Mouse (Mus musculus) lung, postnatal 0 days (tissue): ENCODE measurements at regions not wholly inside any gene's neighbourhood (a gene's known extent, or its start where the extent isn't known, plus 50 kb on each side); places are given as distances from the start of the nearest gene placed in this dataset.
A peak's percentile ranks its signal among the peaks of the same experiment; 100 is the strongest.

Experiments used
- ATAC-seq: fragments of 200-750 bp; cut with Nextera tagmentation; 2 replicates; pipeline ENCODE4 v1.8.0; 2017; ENCODE audit warnings: moderate library complexity
- DNase-seq: peaks from one replicate; pipeline ENCODE4 v3.0.0-alpha.2; 2016; ENCODE audit warnings: low spot score
- H3K27ac ChIP-seq: fragments of 300-500 bp; sonication (generic); 2 replicates; pipeline ENCODE4 v1.5.1; 2014; ENCODE audit warnings: antibody characterized with exemption, mild to moderate bottlenecking, low read length, mixed read lengths
- H3K27me3 ChIP-seq: fragments of 300-500 bp; sonication (generic); replicated peaks from 2 replicates; pipeline ENCODE4 v1.6.1; 2014; ENCODE audit warnings: low read length, mixed read lengths; ENCODE audit not compliant: insufficient read depth
- H3K36me3 ChIP-seq: fragments of 300-500 bp; sonication (generic); 2 replicates; pipeline ENCODE4 v1.6.1; 2014; ENCODE audit warnings: low read length, mixed read lengths; ENCODE audit not compliant: insufficient read depth
- H3K4me1 ChIP-seq: fragments of 300-500 bp; sonication (generic); 2 replicates; pipeline ENCODE4 v1.6.1; 2014; ENCODE audit warnings: antibody characterized with exemption, low read depth, low read length, mixed read lengths; ENCODE audit not compliant: insufficient read depth
- H3K4me2 ChIP-seq: fragments of 300-500 bp; sonication (generic); replicated peaks from 2 replicates; pipeline ENCODE4 v1.6.1; 2014; ENCODE audit warnings: low read depth, mild to moderate bottlenecking, low read length, moderate library complexity, mixed read lengths
- H3K4me3 ChIP-seq: fragments of 300-500 bp; sonication (generic); 2 replicates; pipeline ENCODE4 v1.5.1; 2014; ENCODE audit warnings: low read depth, low read length
- H3K9ac ChIP-seq: fragments of 300-500 bp; sonication (generic); replicated peaks from 2 replicates; pipeline ENCODE4 v1.6.1; 2014; ENCODE audit warnings: low read depth, mild to moderate bottlenecking
- H3K9me3 ChIP-seq: fragments of 300-500 bp; sonication (generic); 2 replicates; pipeline ENCODE4 v1.6.1; 2016; ENCODE audit warnings: low read length, mixed read lengths
- CTCF ChIP-seq: IDR thresholded peaks from 2 replicates; pipeline ENCODE4 v1.5.1; 2016; ENCODE audit warnings: antibody characterized with exemption, mild to moderate bottlenecking
- EP300 ChIP-seq: IDR thresholded peaks from 2 replicates; pipeline ENCODE4 v1.6.1; 2016; ENCODE audit warnings: antibody characterized with exemption, mild to moderate bottlenecking, control low read depth
- WGBS: fragments of 180-500 bp; shearing (Covaris S2); extraction: QIAGEN DNeasy Blood & Tissue Kit; methylation state at CpG from one replicate; pipeline ENCODE4 v1.1.7; 2014; 5-methylcytosine and 5-hydroxymethylcytosine counted together

DNA sequence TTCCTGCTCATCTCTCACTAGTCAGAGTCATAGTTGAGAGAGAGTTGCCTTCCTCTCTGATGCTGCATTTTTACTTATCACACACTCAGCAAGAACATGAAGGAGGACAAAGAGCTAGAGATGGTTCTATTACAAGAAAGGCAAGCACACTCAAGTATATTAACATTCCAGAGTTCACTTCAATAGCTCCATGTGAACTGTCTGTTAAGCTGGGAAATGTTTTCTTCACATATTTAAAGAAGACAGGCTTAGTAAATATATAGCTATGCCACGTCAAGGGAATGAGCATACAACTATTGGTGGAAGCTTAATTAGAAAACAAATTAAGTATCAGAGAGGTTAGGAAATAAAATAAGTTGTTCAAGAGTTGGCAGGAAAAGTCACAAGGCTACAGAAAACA lies 559.9 kb upstream of the Fam174a start:
- H3K9ac ChIP-seq: no peak overlapping the region
- TF ChIP-seq CTCF: no peak
- TF ChIP-seq EP300: no peak
- H3K4me2 ChIP-seq: no peak overlapping the region
- H3K36me3 ChIP-seq: no peaks in the 10 kb centered on the region
- no peak overlapping the region for H3K4me3 ChIP-seq
- H3K4me1 ChIP-seq: no peaks in the 10 kb centered on the region
- DNase-seq (peak; percentile 50), ATAC-seq (0 out of 2 replicates have a peak, but pooled peaks have one; percentile 46)
- no peaks in the 10 kb centered on the region for H3K9me3 ChIP-seq
- WGBS: 26% methylated on average over 1 of the region's 1 CpGs
- no peak overlapping the region for H3K27ac ChIP-seq
- no peaks in the 10 kb centered on the region for H3K27me3 ChIP-seq

DNA sequence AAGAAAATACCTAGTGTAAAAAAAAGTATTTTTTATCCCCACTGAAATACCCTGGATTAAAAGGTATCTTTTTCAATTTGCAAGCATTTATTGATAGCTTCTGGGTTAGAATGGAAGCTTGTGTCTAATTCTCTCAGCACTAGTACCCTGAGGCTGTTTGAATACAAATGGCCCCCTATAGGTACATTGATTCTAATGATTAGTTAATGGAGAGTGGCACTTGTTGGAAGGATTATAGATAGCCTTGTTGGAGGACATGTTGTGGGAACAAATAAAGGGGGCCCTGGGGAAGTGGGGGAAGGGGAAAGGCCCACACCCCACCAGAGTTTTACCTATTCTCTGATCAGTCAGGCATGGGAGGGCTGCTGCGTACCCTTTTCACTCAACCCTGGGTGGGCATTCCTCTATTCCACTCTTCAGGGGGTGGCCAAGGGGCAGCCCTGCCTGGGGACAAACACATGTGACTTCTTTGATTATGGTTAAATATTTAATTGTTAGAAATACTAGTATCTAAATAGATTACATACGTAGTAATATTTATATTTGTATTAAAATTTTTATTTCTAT lies 524.3 kb upstream of the Fam174a start:
- H3K4me1 ChIP-seq: no peaks in the 10 kb centered on the region
- TF ChIP-seq CTCF: no peak
- TF ChIP-seq EP300: no peak
- H3K27ac ChIP-seq: no peak overlapping the region
- WGBS: 93% methylated on average over 2 of the region's 2 CpGs
- H3K9ac ChIP-seq: no peak overlapping the region
- no peaks in the 10 kb centered on the region for H3K27me3 ChIP-seq
- ATAC-seq: no peak
- H3K4me3 ChIP-seq: no peak overlapping the region
- DNase-seq: no peak
- no peaks in the 10 kb centered on the region for H3K9me3 ChIP-seq
- H3K36me3 ChIP-seq: no peaks in the 10 kb centered on the region
- H3K4me2 ChIP-seq: no peak overlapping the region

DNA sequence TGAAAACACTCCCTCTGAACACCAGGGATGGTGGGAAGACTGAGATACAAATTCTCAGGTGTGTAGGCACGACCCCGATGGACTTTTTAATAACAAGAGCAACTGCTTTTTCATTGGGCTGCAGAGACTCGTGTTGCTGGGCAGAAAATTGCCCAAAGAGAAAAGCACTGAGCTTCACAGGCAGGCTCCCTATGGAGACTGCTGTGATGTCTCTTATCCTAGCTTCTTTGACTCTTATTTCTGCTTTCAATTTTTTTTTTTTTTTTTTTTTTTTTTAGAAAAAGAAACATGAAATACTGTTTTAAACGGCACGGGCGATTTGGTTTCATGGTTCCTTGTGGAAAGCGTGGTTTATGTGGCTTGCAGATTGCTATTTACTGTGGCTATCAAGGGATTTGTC lies 522.8 kb upstream of the Fam174a start:
- Histone ChIP-seq H3K9me3 (no peaks in the 10 kb centered on the region), H3K4me3 (no peak overlapping the region), H3K27ac (no peak overlapping the region), H3K9ac (no peak overlapping the region), H3K27me3 (no peaks in the 10 kb centered on the region), H3K4me2 (no peak overlapping the region), H3K36me3 (no peaks in the 10 kb centered on the region), H3K4me1 (no peaks in the 10 kb centered on the region)
- ATAC-seq: no peak
- no peak for DNase-seq
- 67% methylated on average over 7 of the region's 7 CpGs for WGBS
- TF ChIP-seq EP300: no peak

DNA sequence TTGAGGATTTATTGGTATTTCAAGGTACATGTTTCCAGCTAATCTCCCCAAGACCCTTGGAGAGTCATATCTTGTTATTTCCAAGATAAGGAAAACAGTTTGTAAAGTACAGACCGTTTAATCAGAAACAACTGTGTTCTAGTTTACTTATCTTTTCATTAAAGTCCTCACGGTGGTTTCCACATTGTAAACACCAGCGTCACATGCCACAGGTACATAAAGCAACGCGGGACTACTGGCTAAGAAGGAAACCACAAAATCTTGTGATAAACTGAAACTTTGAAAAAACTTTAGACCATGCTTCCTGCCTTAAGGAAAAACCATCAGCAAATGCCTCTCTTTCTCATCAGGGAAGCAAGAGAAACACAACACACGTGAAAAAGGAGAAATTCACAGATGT lies 522.4 kb upstream of the Fam174a start:
- DNase-seq (no peak), ATAC-seq (no peak)
- no peaks in the 10 kb centered on the region for H3K4me1 ChIP-seq
- H3K9ac ChIP-seq: no peak overlapping the region
- H3K4me2 ChIP-seq: no peak overlapping the region
- TF ChIP-seq CTCF (no peak), EP300 (no peak)
- H3K36me3 ChIP-seq: no peaks in the 10 kb centered on the region
- no peak overlapping the region for H3K27ac ChIP-seq
- H3K4me3 ChIP-seq: no peak overlapping the region
- H3K9me3 ChIP-seq: no peaks in the 10 kb centered on the region
- 26% methylated on average over 6 of the region's 6 CpGs for WGBS
- H3K27me3 ChIP-seq: no peaks in the 10 kb centered on the region

DNA sequence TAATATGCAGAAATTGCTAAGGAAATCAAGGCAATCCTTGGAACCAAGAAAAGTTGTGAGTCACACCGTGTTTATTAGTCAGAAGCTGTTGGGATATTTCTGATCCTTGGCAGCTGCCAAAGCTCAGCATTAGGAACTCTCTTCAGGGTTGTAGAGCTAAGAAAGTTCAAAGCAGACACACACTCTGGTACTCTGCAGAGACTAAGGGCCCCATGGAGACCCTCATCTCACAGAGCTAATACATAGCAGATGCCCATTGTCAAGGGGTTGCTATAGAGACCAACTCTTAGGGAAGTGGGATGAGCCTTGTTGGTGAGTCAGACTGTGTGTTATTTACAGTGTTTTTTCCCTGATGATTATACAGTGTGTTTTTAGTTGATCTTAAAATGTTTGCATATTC lies 517.4 kb upstream of the Fam174a start:
- DNase-seq: no peak
- Histone ChIP-seq H3K4me1 (no peaks in the 10 kb centered on the region), H3K4me3 (no peak overlapping the region), H3K27ac (no peak overlapping the region), H3K9ac (no peak overlapping the region), H3K36me3 (no peaks in the 10 kb centered on the region), H3K9me3 (no peaks in the 10 kb centered on the region), H3K4me2 (no peak overlapping the region), H3K27me3 (no peaks in the 10 kb centered on the region)
- TF ChIP-seq EP300 (no peak), CTCF (no peak)
- 75% methylated on average over 1 of the region's 1 CpGs for WGBS
- no peak for ATAC-seq

DNA sequence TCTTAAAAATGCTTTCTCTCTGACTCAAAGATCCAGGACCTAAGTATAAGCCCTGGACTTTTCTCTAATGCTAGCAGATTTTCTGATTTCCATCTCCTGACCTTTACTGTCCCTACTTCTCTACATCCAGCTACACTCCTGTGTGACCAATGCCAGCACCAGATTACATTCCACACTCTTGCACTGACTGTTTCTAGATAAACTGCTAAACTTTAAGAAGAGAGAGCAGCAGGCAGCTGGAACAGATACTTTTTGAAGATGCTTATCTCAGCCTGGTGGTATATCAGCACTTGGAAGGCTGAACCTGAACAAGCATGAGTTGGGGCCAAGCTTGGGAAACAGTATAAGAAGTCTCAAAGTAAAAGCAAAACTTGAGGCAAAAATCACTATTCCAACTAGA lies 509.7 kb upstream of the Fam174a start:
- H3K36me3 ChIP-seq: no peaks in the 10 kb centered on the region
- H3K27ac ChIP-seq: no peak overlapping the region
- no peaks in the 10 kb centered on the region for H3K27me3 ChIP-seq
- TF ChIP-seq EP300 (no peak), CTCF (no peak)
- no peak for DNase-seq
- ATAC-seq: no peak
- no peak overlapping the region for H3K4me3 ChIP-seq
- H3K9ac ChIP-seq: no peak overlapping the region
- H3K9me3 ChIP-seq: no peaks in the 10 kb centered on the region
- H3K4me1 ChIP-seq: no peaks in the 10 kb centered on the region
- H3K4me2 ChIP-seq: no peak overlapping the region

DNA sequence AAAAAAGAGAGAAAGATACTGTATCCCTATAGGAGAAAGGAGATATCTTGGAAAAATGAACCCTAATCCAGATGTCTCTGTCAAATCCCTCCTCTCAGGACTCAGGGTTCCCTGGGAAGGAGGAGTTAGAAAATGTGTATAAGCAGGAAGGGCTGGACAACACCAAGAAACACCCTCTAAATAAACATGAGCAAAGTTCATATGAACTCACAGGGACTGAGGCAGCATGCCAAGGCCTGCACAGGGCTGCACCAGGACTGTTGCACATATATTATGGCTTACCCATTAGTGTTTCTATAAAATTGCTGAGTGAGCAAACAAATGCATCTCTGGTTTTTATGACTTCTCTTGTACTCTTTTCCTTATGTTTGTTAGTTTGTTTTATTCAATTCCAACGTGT lies 508.5 kb upstream of the Fam174a start:
- Histone ChIP-seq H3K27me3 (no peaks in the 10 kb centered on the region), H3K27ac (no peak overlapping the region), H3K9me3 (no peaks in the 10 kb centered on the region), H3K36me3 (no peaks in the 10 kb centered on the region), H3K9ac (no peak overlapping the region), H3K4me2 (no peak overlapping the region), H3K4me3 (no peak overlapping the region), H3K4me1 (no peaks in the 10 kb centered on the region)
- WGBS: 30% methylated on average over 1 of the region's 1 CpGs
- DNase-seq (peak; percentile 7), ATAC-seq (no peak)
- TF ChIP-seq CTCF: no peak
